8 mouse cellular contexts compared by ENCODE assay signal in genomic region chr15:89122649-89123366, GRCm38 (mm10). TPM values are rescaled to one million over a fixed set of nuclear protein-coding genes. Genes with fewer than 3 reads are reported as not detected.
DNase-seq lines count a peak whose midpoint lies in the region; ATAC-seq lines count a peak whose summit lies in the region.

TSS of gene Tubgcp6 (minus strand) at chr15:89123112.

- DNase-seq in adrenal gland, adult (ENCODE audit: inconsistent age in 2 of 2, low spot score in 1 of 2), result peak; percentile 95 to 98
- peak; percentile 98 for DNase-seq in embryo, embryonic 10.5 days (ENCODE audit: low spot score)
- DNase-seq in gastrocnemius, postnatal 25 days, result peak; percentile 91
- DNase-seq in intestine, embryonic 14.5 days (ENCODE audit: low spot score), result peak; percentile 98
- DNase-seq in left cerebral cortex, postnatal 14 days (ENCODE audit: low spot score in 2 of 2), result peak; percentile 96
- DNase-seq in mesoderm, embryonic 11.5 days (ENCODE audit: low read depth, low spot score), result peak; percentile 95
- peak; percentile 93 to 94 for DNase-seq in right cerebral cortex, postnatal 36 days (ENCODE audit: low spot score in 2 of 2)
- DNase-seq in yolk sac, embryonic 10.5 days (ENCODE audit: low spot score), result peak; percentile 92

- under 1% methylated on average over 47 of the region's 47 CpGs for WGBS in intestine, embryonic 14.5 days

- peak; percentile 86 for ATAC-seq in intestine, embryonic 14.5 days (replicated peaks; ENCODE audit: low FRiP score, low TSS enrichment, low read depth)

- H3K4me2 ChIP-seq in intestine, embryonic 14.5 days (ENCODE audit: low read length), result peak within 1 kb of the TSS; percentile 88

- no peaks in the 10 kb centered on the region for H3K9me3 ChIP-seq in intestine, embryonic 14.5 days (ENCODE audit: control insufficient read depth, low read length)

- H3K36me3 ChIP-seq in intestine, embryonic 14.5 days (ENCODE audit: control insufficient read depth, insufficient read depth, low read length), result peaks cover 17% of the 10 kb centered on the region

- peak within 1 kb of the TSS; percentile 45; the same call in 1 of the 2 replicates for H3K27ac ChIP-seq in intestine, embryonic 14.5 days (ENCODE audit: low read depth)

- H3K4me3 ChIP-seq in intestine, embryonic 14.5 days (ENCODE audit: low read depth, low read length), result peak within 1 kb of the TSS; percentile 94

- H3K27me3 ChIP-seq in intestine, embryonic 14.5 days (replicated peaks; ENCODE audit: control insufficient read depth, insufficient read depth, low read length), result no peaks in the 10 kb centered on the region

- intact Hi-C loops in left cerebral cortex, postnatal 14 days (cut with DNase I), result loop anchor here (2.0 kb wide), 1 partner anchor 88 kb away; the partner anchor contains the start of gene Ppp6r2

- H3K9ac ChIP-seq in intestine, embryonic 14.5 days (ENCODE audit: low read length), result peak within 1 kb of the TSS; percentile 86

- peaks cover 31% of the 10 kb centered on the region for H3K4me1 ChIP-seq in intestine, embryonic 14.5 days (replicated peaks; ENCODE audit: control insufficient read depth, insufficient read depth, low read length)

RNA-seq across cellular contexts. Expression of gene Tubgcp6, which starts in this region (rescaled TPM):
- 1 to 10 TPM; 6.5 to 8.4 TPM for total RNA-seq in gastrocnemius, postnatal 25 days (2021)
- polyA plus RNA-seq in intestine, embryonic 14.5 days (2014; fragmentation: Nextera tagmentation; extraction: Ambion mirVana), result 16.0 and 16.5 TPM in 2 replicates
- 10 to 100 TPM; 27.6 to 32.6 TPM for total RNA-seq in left cerebral cortex, postnatal 14 days (2021)

Comparison
In these comparisons a context has a peak if more than half of its experiments do, and no peak if none do; other contexts are left out.
1. Peak in every context shown above with its lines: DNase-seq, ATAC-seq, H3K4me3 ChIP-seq and H3K27ac ChIP-seq.